Mouse (Mus musculus) heart, embryonic 15.5 days (tissue): ENCODE measurements around the gene D17H6S53E. TPM values are rescaled to one million over a fixed set of nuclear protein-coding genes. Genes with fewer than 3 reads are reported as not detected.

Source experiments
- ATAC-seq: fragments of 200-750 bp; cut with Nextera tagmentation; replicated peaks from 2 replicates; pipeline ENCODE4 v1.8.0; 2017; ENCODE audit warnings: low read depth, moderate TSS enrichment; ENCODE audit not compliant: insufficient number of reproducible peaks, insufficient read depth, low FRiP score
- H3K27ac ChIP-seq: fragments of 300-500 bp; sonication (generic); 2 replicates; pipeline ENCODE4 v1.5.1; 2015; ENCODE audit warnings: mild to moderate bottlenecking, inconsistent platforms
- H3K27me3 ChIP-seq: fragments of 300-500 bp; sonication (generic); 2 replicates; pipeline ENCODE4 v1.6.1; 2015; ENCODE audit warnings: inconsistent platforms
- H3K36me3 ChIP-seq: fragments of 300-500 bp; sonication (generic); 2 replicates; pipeline ENCODE4 v1.6.1; 2015; ENCODE audit warnings: mild to moderate bottlenecking, inconsistent platforms
- H3K4me1 ChIP-seq: fragments of 300-500 bp; sonication (generic); replicated peaks from 2 replicates; pipeline ENCODE4 v1.6.1; 2015; ENCODE audit warnings: inconsistent platforms
- H3K4me2 ChIP-seq: fragments of 300-500 bp; sonication (generic); 2 replicates; pipeline ENCODE4 v1.6.1; 2015; ENCODE audit warnings: inconsistent platforms, mild to moderate bottlenecking, moderate library complexity
- H3K4me3 ChIP-seq: fragments of 300-500 bp; sonication (generic); 2 replicates; pipeline ENCODE4 v1.5.1; 2015; ENCODE audit warnings: mild to moderate bottlenecking, inconsistent platforms
- H3K9ac ChIP-seq: fragments of 300-500 bp; sonication (generic); 2 replicates; pipeline ENCODE4 v1.6.1; 2015; ENCODE audit warnings: mild to moderate bottlenecking, inconsistent platforms
- H3K9me3 ChIP-seq: fragments of 300-500 bp; sonication (generic); replicated peaks from 2 replicates; pipeline ENCODE4 v1.6.1; 2016; ENCODE audit warnings: inconsistent platforms
- WGBS: fragments of 180-500 bp; shearing (Covaris S2); methylation state at CpG from one replicate; pipeline ENCODE4 v1.1.7; 2015; ENCODE audit warnings: mixed read lengths; 5-methylcytosine and 5-hydroxymethylcytosine counted together
- polyA plus RNA-seq: library from polyadenylated mRNA; unstranded; fragments of >200 nt; fragmentation: Nextera tagmentation; extraction: Ambion mirVana; gene quantifications from 2 replicates; pipeline ENCODE4 v1.2.1, GENCODE M21; 2015

Gene D17H6S53E
- polyA plus RNA-seq, 1 experiment from 2014 or later, result 11.2 TPM

DNA sequence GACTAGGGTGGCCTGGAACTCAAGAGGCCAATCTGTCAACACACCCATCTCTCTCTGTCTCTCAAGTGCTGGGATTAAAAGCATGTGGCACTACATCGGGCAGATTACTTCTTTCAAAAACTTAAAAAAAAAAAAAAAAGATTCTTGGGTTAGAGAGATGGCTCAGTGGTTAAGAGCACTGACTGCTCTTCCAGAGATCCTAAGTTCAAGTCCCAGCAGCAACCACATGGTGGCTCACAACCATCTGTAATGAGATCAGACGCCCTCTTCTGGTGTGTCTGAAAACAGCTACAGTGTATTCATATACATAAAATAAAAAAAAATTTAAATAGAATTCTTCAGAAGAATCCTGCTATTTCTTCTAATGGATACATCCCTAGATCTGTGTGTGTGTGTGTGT lies 38.0 kb upstream of the D17H6S53E start:
- Histone ChIP-seq H3K36me3 (peaks cover 15% of the 10 kb centered on the region), H3K4me2 (no peak overlapping the region), H3K4me3 (no peak overlapping the region), H3K27me3 (no peaks in the 10 kb centered on the region), H3K27ac (no peak overlapping the region), H3K9me3 (no peaks in the 10 kb centered on the region), H3K9ac (no peak overlapping the region), H3K4me1 (peaks cover 11% of the 10 kb centered on the region)
- 29% methylated on average over 2 of the region's 2 CpGs for WGBS
- ATAC-seq, result no peak

DNA sequence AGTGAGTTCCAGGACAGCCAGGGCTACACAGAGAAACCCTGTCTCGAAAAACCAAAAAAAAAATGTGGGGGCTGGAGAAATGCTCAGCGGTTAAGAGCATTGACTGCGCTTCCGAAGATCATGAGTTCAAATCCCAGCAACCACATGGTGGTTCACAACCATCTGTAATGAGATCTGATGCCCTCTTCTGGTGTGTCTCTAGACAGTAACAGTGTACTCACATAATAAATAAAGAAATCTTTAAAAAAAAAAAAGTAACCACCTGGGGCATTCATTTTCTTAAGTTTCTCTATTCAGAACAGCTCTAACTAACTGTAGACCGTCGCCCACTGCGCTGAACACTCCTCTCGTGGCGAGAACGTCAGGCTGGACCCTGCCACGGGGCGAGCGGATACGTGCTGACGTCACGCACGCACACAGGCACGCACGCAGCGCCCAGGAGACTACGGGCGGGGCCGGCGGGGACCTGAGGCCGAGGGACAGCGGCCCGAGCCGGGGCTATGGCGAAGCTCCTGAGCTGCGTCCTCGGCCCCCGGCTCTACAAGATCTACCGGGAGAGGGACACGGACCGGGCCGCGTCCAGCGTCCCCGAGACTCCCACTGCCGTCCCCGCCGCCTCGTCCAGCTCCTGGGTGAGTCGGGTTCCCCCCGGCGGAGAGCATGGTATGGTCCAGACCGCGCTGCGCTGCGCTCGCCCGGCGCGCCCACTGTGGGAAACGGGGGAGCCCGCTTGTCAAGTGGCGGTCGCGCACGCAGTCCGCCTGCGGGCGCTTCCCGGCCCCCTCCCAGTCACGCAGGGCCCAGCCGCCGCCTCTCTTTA lies 37.1 kb upstream of the D17H6S53E start, which contains the start of gene Abhd16a:
Abhd16a (plus strand) TSS at position 439 of the 820 bp plus-strand sequence.
- no peaks in the 10 kb centered on the region for H3K9me3 ChIP-seq
- H3K9ac ChIP-seq, result peak within 1 kb of the TSS; percentile 82
- 3% methylated on average over 67 of the region's 67 CpGs for WGBS
- H3K27ac ChIP-seq, result peak within 1 kb of the TSS; percentile 95
- ATAC-seq, result peak; percentile 97
- no peaks in the 10 kb centered on the region for H3K27me3 ChIP-seq
- peaks cover 11% of the 10 kb centered on the region for H3K4me1 ChIP-seq
- peak within 1 kb of the TSS; percentile 74 for H3K4me2 ChIP-seq
- peak within 1 kb of the TSS; percentile 59 for H3K4me3 ChIP-seq
- peaks cover 22% of the 10 kb centered on the region for H3K36me3 ChIP-seq

DNA sequence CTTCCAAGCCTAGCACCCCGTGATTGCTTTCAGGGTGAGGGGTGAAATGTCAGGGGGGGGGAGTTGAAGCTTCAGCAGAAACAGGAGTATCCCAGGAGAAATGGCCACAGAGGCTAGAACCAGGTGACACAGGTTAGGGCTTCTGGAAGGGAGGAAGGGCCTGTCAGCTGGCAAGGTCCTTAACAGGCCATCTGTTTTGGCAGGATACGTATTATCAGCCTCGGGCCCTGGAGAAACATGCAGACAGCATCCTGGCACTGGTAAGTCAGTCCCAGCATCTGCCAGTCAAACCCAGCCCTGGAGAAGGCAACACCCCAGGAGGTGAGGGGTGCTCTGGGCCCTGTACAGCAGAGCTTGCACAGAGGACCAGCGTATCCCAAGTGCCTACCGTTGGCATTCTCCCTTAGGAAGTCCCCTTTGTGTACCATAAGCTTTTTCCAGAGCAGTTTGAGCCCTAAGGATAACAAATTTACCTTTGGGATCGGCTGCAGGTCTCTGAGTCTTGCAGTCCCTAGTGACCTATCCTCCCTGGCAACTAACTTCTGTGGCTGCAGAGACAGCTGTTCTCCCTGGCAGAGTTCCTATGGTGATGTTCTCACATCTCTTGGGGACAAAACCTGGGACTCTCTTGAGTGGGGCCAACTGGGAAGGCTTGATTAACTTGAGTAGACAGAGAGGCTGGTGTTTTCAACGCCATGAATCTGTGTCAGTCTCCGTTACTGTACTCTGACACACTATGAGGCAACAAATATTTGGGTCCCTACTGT lies 35.8 kb upstream of the D17H6S53E start:
- H3K4me2 ChIP-seq, result peak overlapping the region; percentile 74
- peak overlapping the region; percentile 59 for H3K4me3 ChIP-seq
- peak overlapping the region; percentile 95 for H3K27ac ChIP-seq
- no peaks in the 10 kb centered on the region for H3K9me3 ChIP-seq
- peak overlapping the region; percentile 82 for H3K9ac ChIP-seq
- WGBS, result 55% methylated on average over 8 of the region's 8 CpGs
- ATAC-seq, result no peak
- H3K36me3 ChIP-seq, result peaks cover 35% of the 10 kb centered on the region
- peaks cover 11% of the 10 kb centered on the region for H3K4me1 ChIP-seq
- H3K27me3 ChIP-seq, result no peaks in the 10 kb centered on the region

DNA sequence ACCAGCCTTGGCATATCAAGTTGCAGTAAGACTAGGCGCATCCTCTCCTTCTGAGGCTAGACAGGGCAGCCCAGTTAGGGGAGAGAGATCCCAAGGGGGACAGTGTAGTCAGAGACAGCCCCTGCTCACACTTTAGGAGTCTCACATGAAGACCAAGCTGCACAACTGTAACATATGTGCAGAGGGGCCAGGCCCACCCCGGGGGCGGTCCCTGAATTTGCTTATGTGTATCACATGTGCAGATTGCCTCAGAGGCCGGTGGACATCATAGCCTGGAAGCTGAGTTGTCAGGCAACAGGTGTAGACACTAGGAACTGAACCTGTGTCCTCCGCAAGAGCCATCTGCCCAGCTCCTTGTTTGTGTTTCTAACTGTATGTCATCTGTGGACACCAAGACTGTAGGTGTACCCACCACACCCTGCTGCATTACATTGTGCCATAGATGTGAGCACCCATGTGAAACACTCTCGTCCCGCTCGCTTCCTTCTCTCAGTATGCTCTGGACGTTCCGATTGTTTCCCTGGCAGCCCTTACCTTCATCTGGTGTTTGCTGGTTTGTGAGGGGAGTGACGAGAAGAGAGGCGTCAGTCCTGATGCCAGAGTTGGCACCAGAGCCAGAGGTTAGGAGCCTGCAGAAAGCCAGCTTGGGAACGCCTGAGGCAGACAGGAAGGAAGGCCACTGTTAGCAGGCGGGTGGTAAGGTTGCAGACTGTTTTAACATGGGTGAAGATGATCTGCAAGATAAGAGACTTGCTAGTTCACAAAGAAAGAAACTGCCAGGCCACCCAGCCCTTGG lies 33.6 kb upstream of the D17H6S53E start:
- no peak for ATAC-seq
- Histone ChIP-seq H3K9me3 (no peaks in the 10 kb centered on the region), H3K4me2 (no peak overlapping the region), H3K27ac (no peak overlapping the region), H3K4me1 (peaks cover 11% of the 10 kb centered on the region), H3K9ac (no peak overlapping the region), H3K36me3 (peaks cover 53% of the 10 kb centered on the region), H3K27me3 (no peaks in the 10 kb centered on the region), H3K4me3 (no peak overlapping the region)
- 86% methylated on average over 14 of the region's 14 CpGs for WGBS

DNA sequence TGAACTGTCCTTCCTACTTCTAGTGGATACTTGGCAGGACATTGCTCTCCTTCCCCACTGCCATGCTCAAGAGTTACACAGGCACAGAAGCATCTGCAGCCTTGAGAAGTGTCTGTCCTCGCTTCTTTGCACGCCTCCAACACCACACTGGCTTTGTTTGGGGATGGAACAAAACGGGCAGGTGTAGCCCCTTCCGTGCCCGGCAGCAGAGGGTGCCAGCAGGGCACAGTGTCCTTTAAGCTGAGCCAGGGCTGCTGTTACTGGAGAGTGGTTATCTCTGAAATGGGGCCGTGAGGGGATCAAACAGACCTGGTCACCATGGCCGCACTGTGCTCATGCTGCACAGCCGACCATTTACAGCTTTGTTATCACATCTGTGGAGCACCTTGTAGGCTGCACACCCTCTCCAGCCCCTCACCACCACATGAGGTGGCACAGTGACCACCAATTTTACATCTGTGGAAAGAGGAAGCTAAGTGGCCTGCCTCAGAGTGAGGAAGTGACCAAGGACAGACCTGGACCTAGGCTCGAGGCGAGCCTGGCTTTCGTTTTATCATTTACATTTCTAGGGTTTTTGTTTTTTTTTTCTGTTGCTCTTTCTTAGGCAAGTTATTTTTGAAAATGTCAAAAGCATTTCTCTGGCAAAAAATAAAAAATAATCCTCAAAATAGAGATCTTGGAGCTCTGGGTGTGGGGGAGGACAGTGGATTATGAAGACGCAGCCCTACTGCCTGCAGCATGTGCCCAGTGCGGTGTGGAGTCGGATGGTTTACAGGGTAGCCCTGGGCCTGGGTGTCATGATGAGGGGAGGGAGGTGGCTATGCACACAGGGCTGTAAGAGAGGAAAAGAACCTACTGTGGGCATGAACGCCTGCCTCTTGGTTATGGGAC lies 31.5 kb upstream of the D17H6S53E start:
- Histone ChIP-seq H3K36me3 (peaks cover 72% of the 10 kb centered on the region), H3K4me1 (peaks cover 11% of the 10 kb centered on the region), H3K27ac (no peak overlapping the region), H3K4me3 (no peak overlapping the region), H3K27me3 (no peaks in the 10 kb centered on the region), H3K4me2 (no peak overlapping the region), H3K9ac (no peak overlapping the region), H3K9me3 (no peaks in the 10 kb centered on the region)
- 76% methylated on average over 15 of the region's 15 CpGs for WGBS
- ATAC-seq, result no peak

DNA sequence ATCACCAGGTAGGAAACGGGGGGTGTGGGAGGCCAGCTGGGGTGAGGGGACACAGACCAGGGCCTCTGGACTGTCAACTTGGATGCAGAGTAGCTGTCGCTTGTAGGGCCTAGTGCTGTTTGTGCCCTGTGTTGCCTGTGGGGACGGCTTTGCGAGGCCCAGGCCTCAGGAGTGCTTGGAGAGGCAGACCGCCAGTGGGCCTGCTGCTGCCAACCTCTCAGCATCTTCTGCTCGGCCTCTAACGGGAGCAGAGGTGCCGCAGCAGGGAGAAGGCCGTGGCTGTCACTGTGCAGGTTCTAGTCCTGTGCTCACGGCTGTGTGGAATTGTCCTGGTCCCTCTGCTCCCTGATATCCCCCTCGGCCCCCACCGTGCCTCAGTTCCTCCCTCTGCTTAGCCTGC lies 29.6 kb upstream of the D17H6S53E start:
- H3K27me3 ChIP-seq, result no peaks in the 10 kb centered on the region
- H3K36me3 ChIP-seq, result peaks cover 85% of the 10 kb centered on the region
- no peak overlapping the region for H3K4me2 ChIP-seq
- no peaks in the 10 kb centered on the region for H3K9me3 ChIP-seq
- no peak for ATAC-seq
- H3K27ac ChIP-seq, result no peak overlapping the region; the same call in 1 of the 2 replicates
- no peak overlapping the region for H3K9ac ChIP-seq
- H3K4me3 ChIP-seq, result no peak overlapping the region
- WGBS, result 87% methylated on average over 12 of the region's 12 CpGs
- H3K4me1 ChIP-seq, result no peaks in the 10 kb centered on the region

DNA sequence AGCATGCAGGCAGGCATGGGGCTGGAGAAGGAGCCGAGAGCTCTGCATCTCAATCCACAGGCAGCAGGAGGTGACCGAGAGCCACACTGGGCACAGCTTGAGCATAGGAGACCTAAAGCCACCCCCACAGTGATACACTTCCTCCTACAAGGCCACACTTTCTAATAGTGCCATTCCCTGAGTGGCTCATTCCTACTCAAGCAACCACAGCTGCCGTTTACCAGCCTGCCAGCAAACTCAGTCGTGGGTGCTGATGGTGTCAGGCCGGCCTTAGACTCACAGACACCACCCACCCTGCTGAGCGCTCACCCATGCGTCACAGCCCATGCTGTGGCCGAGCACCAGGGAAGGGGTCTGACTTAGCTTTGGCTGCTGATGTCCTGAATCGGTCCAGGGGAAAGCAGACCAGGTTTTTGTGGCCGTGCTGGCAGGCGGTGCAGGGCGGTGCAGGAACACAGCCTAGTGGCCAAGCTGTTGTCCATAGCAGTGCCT lies 29.0 kb upstream of the D17H6S53E start:
- no peak overlapping the region for H3K4me3 ChIP-seq
- no peak overlapping the region for H3K4me2 ChIP-seq
- ATAC-seq, result no peak
- H3K4me1 ChIP-seq, result peaks cover 3% of the 10 kb centered on the region; the same call in 1 of the 2 replicates
- 86% methylated on average over 12 of the region's 12 CpGs for WGBS
- H3K36me3 ChIP-seq, result peaks cover 88% of the 10 kb centered on the region
- no peak overlapping the region for H3K27ac ChIP-seq
- H3K9ac ChIP-seq, result no peak overlapping the region
- H3K9me3 ChIP-seq, result no peaks in the 10 kb centered on the region
- H3K27me3 ChIP-seq, result no peaks in the 10 kb centered on the region

DNA sequence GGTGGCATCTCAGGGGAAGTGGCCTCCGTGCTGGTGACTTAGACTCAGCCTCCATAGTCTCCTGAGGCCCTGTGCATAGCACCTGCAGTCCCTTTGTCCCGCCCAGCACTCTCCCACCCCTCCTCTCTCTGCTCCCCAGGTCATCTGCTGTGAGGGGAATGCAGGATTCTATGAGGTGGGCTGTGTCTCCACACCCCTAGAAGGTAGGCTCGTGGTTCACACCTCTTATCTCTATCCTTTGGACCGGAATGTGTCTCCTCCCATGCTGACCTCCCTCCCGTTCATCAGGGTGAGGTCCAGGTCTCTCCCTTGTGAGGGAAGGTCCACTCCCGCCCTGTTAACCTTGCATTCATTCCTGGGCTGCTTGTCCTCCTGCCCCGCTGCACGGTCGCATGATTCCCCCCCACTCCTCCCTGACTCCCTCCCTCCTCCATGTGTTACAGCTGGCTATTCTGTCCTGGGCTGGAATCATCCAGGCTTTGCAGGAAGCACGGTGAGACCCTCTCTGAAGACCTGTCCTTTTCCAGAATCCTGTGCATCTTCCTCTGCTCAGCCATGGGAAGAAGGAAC lies 25.9 kb upstream of the D17H6S53E start:
- H3K27ac ChIP-seq, result no peak overlapping the region
- peaks cover 65% of the 10 kb centered on the region for H3K36me3 ChIP-seq
- no peak overlapping the region for H3K4me3 ChIP-seq
- 59% methylated on average over 10 of the region's 10 CpGs for WGBS
- ATAC-seq, result no peak
- H3K4me1 ChIP-seq, result peaks cover 13% of the 10 kb centered on the region
- H3K4me2 ChIP-seq, result no peak overlapping the region
- H3K9ac ChIP-seq, result no peak overlapping the region
- H3K27me3 ChIP-seq, result no peaks in the 10 kb centered on the region
- no peaks in the 10 kb centered on the region for H3K9me3 ChIP-seq

DNA sequence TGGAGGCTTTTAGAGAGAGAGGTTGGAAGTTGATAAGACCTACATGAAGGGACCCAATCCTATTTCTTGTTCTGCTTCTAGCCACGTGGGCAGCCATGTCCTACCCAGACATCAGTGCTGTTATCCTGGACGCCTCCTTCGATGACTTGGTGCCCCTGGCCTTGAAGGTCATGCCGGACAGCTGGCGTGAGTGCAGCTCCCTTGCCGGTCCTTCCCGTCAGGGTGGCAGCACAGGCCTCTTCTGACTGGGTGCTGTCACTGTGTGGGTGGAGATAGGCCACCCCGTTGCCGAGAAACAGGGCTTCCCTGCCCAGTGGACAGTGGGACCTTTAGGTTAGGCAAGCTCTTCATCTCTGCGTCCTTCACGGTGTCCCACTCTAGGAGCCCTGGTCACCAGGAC lies 25.0 kb upstream of the D17H6S53E start:
- WGBS, result 79% methylated on average over 11 of the region's 11 CpGs
- Histone ChIP-seq H3K4me3 (no peak overlapping the region), H3K27ac (no peak overlapping the region), H3K36me3 (peaks cover 61% of the 10 kb centered on the region), H3K9ac (no peak overlapping the region), H3K27me3 (no peaks in the 10 kb centered on the region), H3K9me3 (no peaks in the 10 kb centered on the region), H3K4me1 (peaks cover 17% of the 10 kb centered on the region), H3K4me2 (no peak overlapping the region)
- ATAC-seq, result no peak

DNA sequence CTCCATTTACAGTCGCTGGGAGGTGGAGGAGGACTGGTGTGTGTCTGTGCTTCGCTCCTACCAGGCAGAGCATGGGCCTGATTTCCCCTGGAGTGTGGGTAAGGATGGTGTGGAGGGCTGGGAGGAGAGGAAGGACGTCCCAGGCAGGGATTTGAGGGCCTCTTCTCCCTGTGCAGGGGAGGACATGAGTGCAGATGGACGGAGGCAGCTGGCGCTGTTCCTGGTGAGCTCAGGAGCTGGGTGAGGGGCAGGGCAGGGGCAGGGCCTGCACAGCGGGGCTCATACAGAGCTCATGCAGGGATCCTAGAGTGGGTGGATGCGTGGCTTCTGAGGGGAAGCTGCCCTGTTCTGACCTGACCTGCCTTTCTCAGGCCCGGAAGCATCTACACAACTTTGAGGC lies 23.9 kb upstream of the D17H6S53E start:
- Histone ChIP-seq H3K27me3 (no peaks in the 10 kb centered on the region), H3K36me3 (peaks cover 49% of the 10 kb centered on the region), H3K4me3 (no peak overlapping the region), H3K4me1 (peaks cover 19% of the 10 kb centered on the region), H3K9ac (no peak overlapping the region), H3K4me2 (no peak overlapping the region), H3K9me3 (no peaks in the 10 kb centered on the region), H3K27ac (0 out of 2 replicates have a peak overlapping the region, but pooled peaks have one; percentile 1)
- 58% methylated on average over 8 of the region's 8 CpGs for WGBS
- peak; percentile 40; the same call in 1 of the 2 replicates for ATAC-seq
